Comparison of ENCODE assay signal across 24 mouse cellular contexts in genomic region chr3:27530370-27530769, GRCm38 (mm10).
DNase-seq lines count a peak whose midpoint lies in the region; ATAC-seq and TF ChIP-seq lines count a peak whose summit lies in the region.
"Had no signal": no experiment of that assay in that cellular context is flagged by ENCODE, and none has a peak within 500 bp of the region (broad histone marks: within the 10 kb centered on the region; RNA-seq: fewer than 3 reads in every experiment).

No protein-coding gene starts in this region.

- H3K27ac ChIP-seq in heart, adult 2 months = peak overlapping the region; percentile 41; the same call in 1 of the 2 replicates
- H3K27ac ChIP-seq in lung, embryonic 15.5 days = 0 out of 2 replicates have a peak overlapping the region, but pooled peaks have one; percentile 12
- peak overlapping the region; percentile 81 for H3K27ac ChIP-seq in heart, postnatal 0 days (ENCODE audit: low read depth)
- H3K27ac ChIP-seq in kidney, embryonic 16.5 days (ENCODE audit: low read length) = no peak overlapping the region
- H3K27ac ChIP-seq in midbrain, embryonic 16.5 days (ENCODE audit: low read length) = no peak overlapping the region
- H3K27ac ChIP-seq: embryonic facial prominence, embryonic 10.5 days; forebrain, embryonic 15.5 days; hindbrain, embryonic 12.5 days; left cerebral cortex, adult 2 months; liver, embryonic 12.5 days; macrophage had no signal

- no peak overlapping the region for H3K9ac ChIP-seq in heart, adult 2 months (ENCODE audit: low read depth, low read length)
- no peak overlapping the region for H3K9ac ChIP-seq in lung, embryonic 15.5 days
- no peak overlapping the region for H3K9ac ChIP-seq in heart, postnatal 0 days (replicated peaks; ENCODE audit: low read depth, low read length)
- H3K9ac ChIP-seq in kidney, embryonic 16.5 days (replicated peaks; ENCODE audit: low read length) = no peak overlapping the region
- no peak overlapping the region for H3K9ac ChIP-seq in midbrain, embryonic 16.5 days (ENCODE audit: low read depth, low read length)
- H3K9ac ChIP-seq: forebrain, embryonic 15.5 days; hindbrain, embryonic 12.5 days; liver, embryonic 12.5 days; lung, embryonic 14.5 days had no signal

- H3K4me3 ChIP-seq in heart, adult 2 months = no peak overlapping the region
- H3K4me3 ChIP-seq in lung, embryonic 15.5 days = no peak overlapping the region
- H3K4me3 ChIP-seq in heart, postnatal 0 days (ENCODE audit: low read depth, low read length) = no peak overlapping the region
- no peak overlapping the region for H3K4me3 ChIP-seq in kidney, embryonic 16.5 days (ENCODE audit: low read length)
- H3K4me3 ChIP-seq in midbrain, embryonic 16.5 days (ENCODE audit: low read depth, low read length) = no peak overlapping the region
- H3K4me3 ChIP-seq: embryonic facial prominence, embryonic 10.5 days; forebrain, embryonic 15.5 days; hindbrain, embryonic 12.5 days; left cerebral cortex, adult 2 months; liver, embryonic 12.5 days had no signal

- DNase-seq in heart, adult 2 months = no peak
- no peak for DNase-seq in heart, adult 8-10 months (ENCODE audit: low spot score)
- no peak for DNase-seq in lung, adult 18-20 months
- DNase-seq in heart, postnatal 0 days (ENCODE audit: low spot score) = no peak
- DNase-seq: cerebellum, adult 8-10 months; gastrocnemius, postnatal 36 days; kidney, adult 8-10 months; kidney, postnatal 36 days; left cerebral cortex, postnatal 4 days; lung, embryonic 14.5 days; right cerebral cortex, postnatal 4 days; thymus, postnatal 14 days had no signal

- no peak for TF ChIP-seq EP300 in heart, adult 2 months (IDR thresholded peaks at IDR 0.05; ENCODE audit: insufficient read depth, low read depth, low read length)
- no peak for TF ChIP-seq EP300 in heart, postnatal 0 days (IDR thresholded peaks at IDR 0.05; ENCODE audit: low read depth)

- no peaks in the 10 kb centered on the region for H3K27me3 ChIP-seq in heart, adult 2 months (ENCODE audit: control insufficient read depth, insufficient read depth, low read length)
- no peaks in the 10 kb centered on the region for H3K27me3 ChIP-seq in lung, embryonic 15.5 days
- H3K27me3 ChIP-seq in heart, postnatal 0 days (ENCODE audit: control insufficient read depth, insufficient read depth, low read length) = no peaks in the 10 kb centered on the region
- H3K27me3 ChIP-seq in kidney, embryonic 16.5 days (ENCODE audit: insufficient read depth, low read length) = no peaks in the 10 kb centered on the region
- H3K27me3 ChIP-seq in midbrain, embryonic 16.5 days (ENCODE audit: control insufficient read depth, insufficient read depth, low read depth, low read length) = no peaks in the 10 kb centered on the region
- H3K27me3 ChIP-seq: forebrain, embryonic 15.5 days; hindbrain, embryonic 12.5 days; liver, embryonic 12.5 days; Patski had no signal

- no peaks in the 10 kb centered on the region for H3K9me3 ChIP-seq in lung, embryonic 15.5 days
- no peaks in the 10 kb centered on the region for H3K9me3 ChIP-seq in heart, postnatal 0 days (replicated peaks; ENCODE audit: control insufficient read depth, low read length)
- no peaks in the 10 kb centered on the region for H3K9me3 ChIP-seq in kidney, embryonic 16.5 days (ENCODE audit: low read length)
- H3K9me3 ChIP-seq in midbrain, embryonic 16.5 days (replicated peaks; ENCODE audit: control insufficient read depth, low read length, poor library complexity, severe bottlenecking) = no peaks in the 10 kb centered on the region
- H3K9me3 ChIP-seq: embryonic facial prominence, embryonic 10.5 days; forebrain, embryonic 15.5 days; hindbrain, embryonic 12.5 days; liver, embryonic 12.5 days had no signal

- H3K4me2 ChIP-seq in lung, embryonic 15.5 days = no peak overlapping the region
- H3K4me2 ChIP-seq in heart, postnatal 0 days (ENCODE audit: low read depth, low read length) = no peak overlapping the region
- H3K4me2 ChIP-seq in kidney, embryonic 16.5 days (replicated peaks; ENCODE audit: low read depth, low read length) = no peak overlapping the region
- H3K4me2 ChIP-seq in midbrain, embryonic 16.5 days (ENCODE audit: low read length) = no peak overlapping the region
- H3K4me2 ChIP-seq: forebrain, embryonic 15.5 days; hindbrain, embryonic 12.5 days; liver, embryonic 12.5 days; lung, embryonic 14.5 days; midbrain, embryonic 11.5 days had no signal

- TF ChIP-seq POLR2A in heart, adult 2 months (IDR thresholded peaks at IDR 0.05; ENCODE audit: insufficient read depth, low read depth, low read length) = no peak

- intact Hi-C loops in heart, adult 2 months (cut with DNase I) = no loop called here

- TF ChIP-seq CTCF in heart, adult 2 months (IDR thresholded peaks at IDR 0.05) = no peak
- TF ChIP-seq CTCF in heart, postnatal 0 days (IDR thresholded peaks at IDR 0.05; ENCODE audit: low read depth) = no peak

- peaks cover 8% of the 10 kb centered on the region for H3K4me1 ChIP-seq in heart, adult 2 months (ENCODE audit: control insufficient read depth, insufficient read depth, low read length)
- no peaks in the 10 kb centered on the region for H3K4me1 ChIP-seq in lung, embryonic 15.5 days
- peaks cover 27% of the 10 kb centered on the region for H3K4me1 ChIP-seq in heart, postnatal 0 days (ENCODE audit: control insufficient read depth, insufficient read depth)
- no peaks in the 10 kb centered on the region for H3K4me1 ChIP-seq in kidney, embryonic 16.5 days (ENCODE audit: insufficient read depth, low read length)
- peaks cover 4% of the 10 kb centered on the region for H3K4me1 ChIP-seq in midbrain, embryonic 16.5 days (ENCODE audit: control insufficient read depth, insufficient read depth, low read length)
- H3K4me1 ChIP-seq: forebrain, embryonic 15.5 days; hindbrain, embryonic 12.5 days; liver, embryonic 12.5 days had no signal

- no peaks in the 10 kb centered on the region for H3K79me2 ChIP-seq in heart, adult 2 months (replicated peaks; ENCODE audit: control insufficient read depth, insufficient read depth, low read length)

- 65% methylated on average over 7 of the region's 7 CpGs for whole genome bisulfite sequencing in heart, adult 2 months
- 76% methylated on average over 7 of the region's 7 CpGs for WGBS in lung, embryonic 15.5 days
- WGBS in heart, postnatal 0 days = 38% methylated on average over 7 of the region's 7 CpGs
- 71% methylated on average over 7 of the region's 7 CpGs for WGBS in kidney, embryonic 16.5 days
- WGBS in midbrain, embryonic 16.5 days = 64% methylated on average over 7 of the region's 7 CpGs

- peaks cover 4% of the 10 kb centered on the region for H3K36me3 ChIP-seq in heart, adult 2 months (ENCODE audit: control insufficient read depth, insufficient read depth, low read length)
- peaks cover 31% of the 10 kb centered on the region; the same call in 1 of the 2 replicates for H3K36me3 ChIP-seq in lung, embryonic 15.5 days
- peaks cover 18% of the 10 kb centered on the region for H3K36me3 ChIP-seq in heart, postnatal 0 days (replicated peaks; ENCODE audit: control insufficient read depth, insufficient read depth, low read length)
- peaks cover 32% of the 10 kb centered on the region for H3K36me3 ChIP-seq in kidney, embryonic 16.5 days (ENCODE audit: insufficient read depth, low read length)
- H3K36me3 ChIP-seq in midbrain, embryonic 16.5 days (ENCODE audit: control insufficient read depth, insufficient read depth, low read length) = no peaks in the 10 kb centered on the region
- H3K36me3 ChIP-seq: embryonic facial prominence, embryonic 10.5 days; forebrain, embryonic 15.5 days had no signal

- no peak for ATAC-seq in lung, embryonic 15.5 days (ENCODE audit: borderline replicate concordance, extremely low read depth, low FRiP score, low TSS enrichment)
- no peak for ATAC-seq in heart, postnatal 0 days (ENCODE audit: insufficient read depth, low read depth)
- no peak for ATAC-seq in kidney, embryonic 16.5 days (ENCODE audit: low FRiP score, low TSS enrichment)
- ATAC-seq in midbrain, embryonic 16.5 days = no peak
- ATAC-seq: forebrain, embryonic 15.5 days; inflammation-experienced regulatory T-cells, adult 6 months; liver, embryonic 12.5 days; Patski had no signal

Comparison
In these comparisons a context has a peak if more than half of its experiments do, and no peak if none do; other contexts are left out.
1. H3K27ac ChIP-seq: peak in heart, adult 2 months (single experiment), lung, embryonic 15.5 days (single experiment) and heart, postnatal 0 days (single experiment); none in kidney, embryonic 16.5 days (single experiment) and midbrain, embryonic 16.5 days (single experiment).